Mouse (Mus musculus) frontal cortex, adult (tissue): ENCODE data around the gene Lin7c.

Experiments used
- ATAC-seq: cut with Nextera tagmentation; 2 replicates; pipeline ENCODE4 v1.9.2; 2017; ENCODE audit warnings: mild to moderate bottlenecking, moderate library complexity, mixed read lengths; ENCODE audit not compliant: low TSS enrichment

Lin7c gene

DNA sequence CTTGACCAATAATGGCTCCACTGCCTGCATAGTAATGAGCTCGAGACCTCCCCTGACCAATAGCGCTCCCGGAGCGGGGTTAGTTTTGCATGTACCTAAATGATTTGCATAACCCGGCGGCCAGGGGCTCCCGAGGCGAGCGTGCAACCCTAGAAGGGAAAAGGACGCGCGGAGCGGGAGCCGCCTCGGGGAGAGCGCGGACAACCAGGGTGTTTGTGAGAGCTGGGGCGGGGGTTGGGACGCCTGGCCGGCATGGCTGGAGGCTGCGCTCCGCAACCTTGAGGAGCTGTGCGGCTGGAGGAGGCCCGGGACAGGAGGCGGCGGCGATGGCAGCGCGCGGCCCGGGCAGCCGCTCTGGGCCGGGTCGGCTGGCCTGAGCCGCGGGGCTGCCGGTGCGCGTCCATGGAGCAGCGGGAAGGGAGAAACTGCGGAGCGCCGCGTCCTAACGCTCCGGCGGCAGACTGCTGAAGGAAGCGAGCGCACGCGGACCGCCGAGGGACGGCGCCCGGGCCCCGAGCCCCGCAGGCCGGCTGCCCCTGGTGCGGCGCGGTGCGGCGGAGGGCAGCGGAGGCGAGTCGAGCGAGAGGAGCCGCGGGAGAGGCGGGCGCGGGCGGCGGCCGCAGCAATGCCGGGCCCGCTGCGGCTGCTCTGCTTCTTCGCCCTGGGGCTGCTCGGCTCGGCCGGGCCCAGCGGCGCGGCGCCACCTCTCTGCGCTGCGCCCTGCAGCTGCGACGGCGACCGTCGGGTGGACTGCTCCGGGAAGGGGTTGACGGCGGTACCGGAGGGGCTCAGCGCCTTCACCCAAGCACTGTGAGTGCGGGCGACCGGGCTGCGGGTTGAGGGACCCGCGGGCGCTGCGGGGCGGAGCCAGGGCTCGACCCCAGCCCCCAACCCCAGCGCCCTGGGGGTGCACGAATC lies 27.1 kb downstream of the Lin7c start, which contains the start of gene Lgr4:
Gene Lgr4, plus strand, starts transcription at position 152 of the 918 bp plus-strand sequence.
- ATAC-seq, result peak; percentile 93

GRCm38 (mm10) chr2:109918592-109919262 lies 28.1 kb downstream of the Lin7c start:
- ATAC-seq, result no peak

DNA sequence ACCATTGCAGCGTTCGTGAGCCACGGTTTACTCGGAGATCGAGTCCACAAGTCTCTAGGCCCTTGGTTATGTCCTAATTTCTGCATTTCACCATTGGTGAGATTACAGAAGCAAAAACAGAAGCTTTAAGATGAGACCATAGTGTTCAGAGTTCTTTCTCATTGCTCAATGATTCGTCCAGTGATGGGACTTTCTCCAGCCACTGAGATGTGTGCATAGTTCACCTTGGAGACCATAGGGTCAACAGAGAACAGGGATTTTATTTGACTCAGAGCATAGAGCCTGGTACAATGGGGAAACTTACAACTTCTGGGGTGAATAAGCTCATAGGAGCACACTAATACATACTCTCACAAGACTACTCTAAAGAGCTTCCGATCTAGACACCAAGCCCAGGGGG lies 29.8 kb downstream of the Lin7c start:
- ATAC-seq, result no peak

DNA sequence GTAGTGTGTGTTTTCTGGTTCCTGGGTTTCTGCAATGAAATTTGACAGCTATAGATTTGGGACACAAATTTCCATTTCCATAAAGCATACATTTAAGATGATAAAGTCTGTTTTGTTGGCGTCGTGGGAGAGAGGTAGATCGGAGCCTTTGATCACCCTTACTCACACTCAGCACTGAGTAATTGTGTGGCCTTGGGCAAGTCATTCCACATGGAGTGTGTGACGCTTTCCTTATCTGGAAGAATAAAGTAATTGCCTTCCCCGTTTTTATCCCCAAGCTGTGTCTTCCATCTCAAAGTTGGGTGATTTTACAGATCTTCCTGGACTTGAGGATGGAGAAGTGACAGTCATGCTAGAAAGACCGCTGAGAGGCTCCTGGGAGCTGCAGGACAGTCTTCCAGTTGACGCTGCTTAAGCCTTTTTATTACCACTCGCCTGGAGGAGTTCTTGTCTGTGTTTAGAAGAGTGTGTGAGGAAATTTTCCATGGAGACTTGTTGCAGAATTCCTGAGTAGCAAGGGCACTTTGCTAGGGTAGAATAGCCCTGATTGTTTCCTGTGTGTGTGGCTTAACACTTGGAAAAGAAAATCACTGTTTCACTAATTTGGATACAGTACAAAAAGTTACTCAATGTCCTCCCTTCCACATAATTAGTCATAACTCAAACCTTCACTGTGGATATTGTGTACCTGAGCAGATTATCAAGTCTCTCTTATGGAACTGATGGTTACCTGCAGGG lies 30.8 kb downstream of the Lin7c start:
- no peak for ATAC-seq

DNA sequence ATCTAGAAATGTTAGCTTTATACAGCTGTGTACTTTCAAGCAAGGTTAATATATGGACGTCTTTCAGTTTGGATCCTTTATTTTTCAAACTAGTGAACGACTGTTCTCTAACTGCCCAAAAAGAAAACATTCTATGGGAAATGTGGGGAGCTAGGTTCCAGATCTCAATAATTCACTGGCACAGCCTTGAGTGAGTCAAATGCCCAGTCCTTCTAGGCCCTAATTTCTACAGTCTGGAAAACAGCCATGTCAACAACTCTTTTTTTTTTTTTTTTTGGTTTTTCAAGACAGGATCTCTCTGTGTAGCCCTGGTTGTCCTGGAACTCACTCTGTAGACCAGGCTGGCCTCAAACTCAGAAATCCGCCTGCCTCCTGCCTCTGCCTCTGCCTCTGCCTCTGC lies 31.7 kb downstream of the Lin7c start:
- ATAC-seq, result no peak

DNA sequence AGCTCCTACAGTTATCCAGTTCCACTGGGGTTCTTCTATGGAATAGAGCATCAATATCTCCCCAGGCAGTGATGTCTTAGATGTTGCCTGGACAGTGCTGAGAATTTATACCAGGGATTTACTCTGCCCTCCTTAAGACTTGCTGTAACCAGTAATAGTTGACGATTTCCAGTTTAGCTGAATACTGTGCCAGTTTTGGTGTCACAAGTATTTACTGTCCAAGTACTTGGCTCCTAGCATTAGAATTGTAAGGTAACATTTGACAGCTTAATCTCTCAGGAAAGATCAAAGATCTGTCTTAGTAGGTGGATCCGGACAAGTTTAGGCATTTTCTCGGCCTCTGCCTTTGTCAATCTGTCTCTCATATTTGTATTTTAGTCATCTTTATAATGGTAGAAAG lies 32.4 kb downstream of the Lin7c start:
- ATAC-seq, result no peak

- ATAC-seq, result no peak
Observed at GRCm38 (mm10) chr2:109923945-109924344, 33.3 kb downstream of the Lin7c start.

GRCm38 (mm10) chr2:109926984-109927383 lies 36.3 kb downstream of the Lin7c start:
- ATAC-seq, result no peak

DNA sequence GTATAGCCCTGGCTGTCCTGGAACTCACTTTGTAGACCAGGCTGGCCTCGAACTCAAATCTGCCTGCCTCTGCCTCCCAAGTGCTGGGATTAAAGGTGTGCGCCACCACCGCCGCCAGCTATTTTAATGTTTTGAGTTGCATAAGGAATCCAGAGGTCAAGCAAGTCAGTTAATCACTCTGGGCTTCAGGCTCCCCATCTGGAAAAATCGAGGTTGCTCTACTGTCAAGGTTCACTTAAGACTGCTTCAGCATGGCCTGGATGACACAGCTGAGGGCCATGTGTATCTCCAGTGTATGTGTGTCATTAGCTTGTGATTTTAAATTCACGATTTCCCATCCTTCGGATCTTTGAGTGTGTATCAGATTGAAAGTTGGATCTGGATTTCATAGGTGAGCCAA lies 36.8 kb downstream of the Lin7c start:
- ATAC-seq, result no peak

DNA sequence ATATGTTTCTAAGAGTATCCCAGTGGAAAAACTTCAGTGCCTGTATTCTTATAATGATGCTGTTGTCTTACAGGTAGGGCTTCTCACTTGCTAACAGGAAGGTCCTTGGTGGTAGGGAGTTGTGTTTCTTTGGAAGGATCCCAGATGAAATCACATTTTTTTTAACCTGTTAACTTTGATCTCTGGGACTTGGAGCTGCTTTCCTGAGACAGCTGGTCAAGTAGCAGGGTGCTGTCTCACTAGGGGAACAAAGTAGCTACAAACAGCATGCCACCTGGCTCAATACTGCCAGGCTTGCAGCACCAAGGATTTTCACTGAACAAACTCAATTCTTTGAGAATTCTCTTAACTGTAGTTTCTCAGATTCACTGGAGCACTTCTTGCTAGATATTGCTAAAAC lies 37.2 kb downstream of the Lin7c start:
- ATAC-seq, result no peak

- ATAC-seq, result no peak
Observed at GRCm38 (mm10) chr2:109928791-109929190, 38.1 kb downstream of the Lin7c start.

- no peak for ATAC-seq
Observed at GRCm38 (mm10) chr2:109929256-109929655, 38.6 kb downstream of the Lin7c start.

- ATAC-seq, result no peak
Observed at GRCm38 (mm10) chr2:109930366-109930765, 39.7 kb downstream of the Lin7c start.

DNA sequence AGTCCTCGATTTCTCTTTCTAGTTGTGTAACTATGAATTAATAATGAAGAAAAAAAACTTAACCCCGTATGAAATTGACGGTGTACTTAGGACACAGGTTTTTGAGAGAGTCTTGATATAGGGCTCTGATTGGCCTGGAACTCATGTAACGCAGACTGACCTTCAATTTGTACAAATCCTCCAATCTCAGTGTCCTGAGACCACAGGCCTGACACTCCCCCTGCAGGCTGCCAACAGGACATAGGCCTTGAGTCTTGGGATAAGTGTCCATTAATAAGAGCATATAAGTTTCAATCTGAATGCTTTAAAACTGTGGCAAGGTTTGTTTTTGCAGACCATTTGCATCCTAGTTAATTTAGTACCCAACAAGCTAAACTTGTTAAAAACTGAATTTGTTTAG lies 40.1 kb downstream of the Lin7c start:
- ATAC-seq, result no peak

DNA sequence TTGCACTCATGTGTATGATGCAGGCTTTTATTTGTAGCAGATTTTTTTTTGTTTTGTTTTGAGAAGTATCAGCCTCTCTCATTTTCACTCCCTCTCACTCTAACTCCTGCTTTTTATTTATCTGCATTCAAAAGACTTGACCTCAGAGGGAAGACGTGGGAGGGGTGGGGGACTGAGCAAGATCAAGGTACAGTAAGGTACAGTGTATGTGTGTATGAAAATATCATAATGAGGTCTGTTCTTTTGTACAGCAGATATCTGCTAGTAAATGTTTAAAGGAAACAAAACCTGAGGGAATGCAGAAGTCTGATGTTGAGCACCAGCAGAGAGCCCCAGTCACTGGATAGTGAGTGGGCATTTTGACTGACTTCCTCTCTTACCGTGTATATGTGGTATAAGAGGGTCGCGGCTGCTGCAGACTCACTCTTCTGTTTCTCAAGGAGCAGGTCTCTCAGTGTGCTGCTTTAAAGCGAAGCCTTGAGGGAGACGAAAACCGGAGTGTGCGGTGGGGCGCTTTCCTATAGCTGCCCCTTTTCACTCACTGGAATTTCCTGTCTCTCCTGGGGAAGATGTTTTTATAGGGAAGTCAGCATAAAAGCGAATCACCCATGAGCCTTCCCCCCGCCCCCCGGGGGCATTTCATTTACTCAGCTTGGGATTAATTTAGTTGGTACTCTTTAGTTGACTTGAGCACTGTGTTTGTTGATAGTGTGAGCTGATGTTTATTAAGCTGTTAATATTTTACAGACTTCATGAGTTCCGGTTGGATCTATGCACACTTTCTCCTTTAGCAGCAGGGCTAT lies 41.5 kb downstream of the Lin7c start:
- no peak for ATAC-seq

- no peak for ATAC-seq
Observed at GRCm38 (mm10) chr2:109933151-109933550, 42.5 kb downstream of the Lin7c start.

GRCm38 (mm10) chr2:109934086-109934485 lies 43.4 kb downstream of the Lin7c start:
- no peak for ATAC-seq

DNA sequence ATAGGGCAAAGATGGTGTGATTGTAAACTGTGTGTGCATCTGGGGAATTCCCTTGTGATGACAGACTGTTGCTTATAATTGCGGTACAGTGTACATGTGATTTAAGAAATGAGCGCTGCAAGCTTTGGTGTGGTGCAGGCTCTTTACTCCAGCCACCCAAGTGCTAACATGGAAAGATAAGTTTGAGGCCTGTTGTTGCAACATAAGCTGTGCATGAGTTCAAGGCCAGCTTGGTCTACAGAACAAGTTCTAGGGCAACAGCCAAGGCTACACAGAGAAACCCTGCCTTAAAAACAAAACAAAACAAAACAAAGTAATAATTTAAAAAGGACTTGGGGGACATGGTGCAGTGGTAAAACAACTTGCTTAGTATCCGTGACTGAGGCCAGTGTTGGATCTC lies 44.5 kb downstream of the Lin7c start:
- ATAC-seq, result no peak

- ATAC-seq, result no peak
Observed at GRCm38 (mm10) chr2:109935754-109936409, 45.2 kb downstream of the Lin7c start.

DNA sequence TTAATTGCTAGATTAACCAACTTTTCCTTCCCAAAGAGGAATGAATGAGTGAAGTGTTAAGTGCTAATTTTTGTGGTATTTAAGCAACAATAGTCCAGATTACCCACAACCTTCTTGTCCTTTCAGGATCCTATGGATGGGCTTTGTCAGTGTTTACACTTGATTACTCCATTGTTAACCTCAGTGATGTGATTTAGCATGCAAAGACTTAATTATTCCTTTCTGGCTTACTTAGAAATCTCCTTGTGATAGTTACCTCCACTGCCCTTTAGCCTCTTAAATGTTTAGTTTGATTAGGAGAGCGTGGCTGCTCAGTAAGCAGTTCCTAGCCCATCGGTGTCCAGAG lies 45.7 kb downstream of the Lin7c start:
- no peak for ATAC-seq

DNA sequence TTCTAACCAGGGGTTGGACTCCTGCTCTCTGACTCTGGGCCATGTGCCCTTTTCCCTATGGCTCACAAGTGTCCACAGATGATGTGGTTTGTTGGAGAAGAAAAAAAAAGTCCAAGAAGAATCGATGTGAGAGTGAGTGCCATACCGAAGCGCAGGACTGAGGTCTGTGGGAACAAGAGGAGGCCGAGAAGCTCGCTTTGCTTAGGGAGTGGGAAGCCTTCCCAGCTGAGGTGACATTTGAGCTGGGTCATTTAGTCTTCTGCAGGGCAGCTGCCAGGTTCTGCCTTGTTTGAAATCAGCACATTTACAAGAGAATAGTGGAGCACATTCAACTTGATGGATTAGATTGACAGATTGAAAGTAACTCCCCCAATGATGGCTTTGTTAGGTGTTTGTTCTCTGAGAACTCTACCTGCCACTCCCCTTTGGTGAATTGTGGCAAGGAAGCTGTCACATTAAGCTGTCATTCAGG lies 51.4 kb downstream of the Lin7c start:
- ATAC-seq, result no peak
